ENCODE assay signal across 18 mouse cellular contexts in genomic region chr16:4971626-4972025, GRCm38 (mm10). TPM values are rescaled to one million over a fixed set of nuclear protein-coding genes. Genes with fewer than 3 reads are reported as not detected.
DNase-seq lines count a peak whose midpoint lies in the region; ATAC-seq and TF ChIP-seq lines count a peak whose summit lies in the region.
"Had no signal": no experiment of that assay in that cellular context is flagged by ENCODE, and none has a peak within 500 bp of the region (broad histone marks: within the 10 kb centered on the region; RNA-seq: fewer than 3 reads in every experiment).

No protein-coding gene starts in this region.

- TF ChIP-seq CTCF in heart, postnatal 0 days (IDR thresholded peaks at IDR 0.05; ENCODE audit: low read depth) = no peak

- peak; percentile 78 for TF ChIP-seq EP300 in heart, postnatal 0 days (IDR thresholded peaks at IDR 0.05; ENCODE audit: low read depth)

- H3K4me3 ChIP-seq in limb, embryonic 11.5 days (ENCODE audit: low read depth, low read length) = no peak overlapping the region
- no peak overlapping the region for H3K4me3 ChIP-seq in limb, embryonic 10.5 days
- no peak overlapping the region for H3K4me3 ChIP-seq in heart, postnatal 0 days (ENCODE audit: low read depth, low read length)
- H3K4me3 ChIP-seq in hindbrain, embryonic 12.5 days = no peak overlapping the region
- H3K4me3 ChIP-seq: limb, embryonic 15.5 days; neural tube, embryonic 13.5 days had no signal

- 73% methylated on average over 4 of the region's 4 CpGs for WGBS in limb, embryonic 11.5 days
- 71% methylated on average over 4 of the region's 4 CpGs for WGBS in limb, embryonic 10.5 days
- 41% methylated on average over 4 of the region's 4 CpGs for WGBS in heart, postnatal 0 days
- 84% methylated on average over 4 of the region's 4 CpGs for WGBS in hindbrain, embryonic 12.5 days

- peak; percentile 95 for DNase-seq in heart, adult 11 months
- DNase-seq in heart, postnatal 36 days = no peak
- no peak for DNase-seq in limb, embryonic 11.5 days (ENCODE audit: low spot score)
- DNase-seq in limb, embryonic 10.5 days (ENCODE audit: low spot score) = no peak
- peak; percentile 31 for DNase-seq in heart, postnatal 0 days (ENCODE audit: low spot score)
- peak; percentile 81 for DNase-seq in lung, postnatal 10 days
- DNase-seq in adrenal gland, adult (ENCODE audit: inconsistent age in 2 of 2, low spot score in 1 of 2) = no peak
- DNase-seq: cerebellum, adult 9-11 months had no signal

- no peak overlapping the region for H3K4me2 ChIP-seq in limb, embryonic 11.5 days (ENCODE audit: low read depth, severe bottlenecking)
- no peak overlapping the region for H3K4me2 ChIP-seq in heart, postnatal 0 days (ENCODE audit: low read depth, low read length)
- no peak overlapping the region for H3K4me2 ChIP-seq in hindbrain, embryonic 12.5 days (replicated peaks)
- H3K4me2 ChIP-seq: limb, embryonic 15.5 days; neural tube, embryonic 13.5 days had no signal

- 0 out of 2 replicates have a peak overlapping the region, but pooled peaks have one; percentile 22 for H3K9ac ChIP-seq in limb, embryonic 11.5 days (ENCODE audit: low read length)
- H3K9ac ChIP-seq in heart, postnatal 0 days (replicated peaks; ENCODE audit: low read depth, low read length) = no peak overlapping the region
- no peak overlapping the region for H3K9ac ChIP-seq in hindbrain, embryonic 12.5 days
- H3K9ac ChIP-seq: limb, embryonic 15.5 days; neural tube, embryonic 13.5 days had no signal

- H3K36me3 ChIP-seq in limb, embryonic 11.5 days (ENCODE audit: control insufficient read depth, insufficient read depth, low read length) = no peaks in the 10 kb centered on the region
- no peaks in the 10 kb centered on the region for H3K36me3 ChIP-seq in limb, embryonic 10.5 days
- H3K36me3 ChIP-seq in heart, postnatal 0 days (replicated peaks; ENCODE audit: control insufficient read depth, insufficient read depth, low read length) = no peaks in the 10 kb centered on the region
- H3K36me3 ChIP-seq in hindbrain, embryonic 12.5 days = 0 out of 2 replicates have a peak, but pooled peaks cover 3% of the 10 kb centered on the region
- H3K36me3 ChIP-seq: limb, embryonic 15.5 days had no signal

- no peaks in the 10 kb centered on the region for H3K27me3 ChIP-seq in limb, embryonic 11.5 days (ENCODE audit: control insufficient read depth, insufficient read depth, low read length)
- no peaks in the 10 kb centered on the region for H3K27me3 ChIP-seq in limb, embryonic 10.5 days (ENCODE audit: low read depth, poor library complexity, severe bottlenecking)
- H3K27me3 ChIP-seq in heart, postnatal 0 days (ENCODE audit: control insufficient read depth, insufficient read depth, low read length) = no peaks in the 10 kb centered on the region
- no peaks in the 10 kb centered on the region for H3K27me3 ChIP-seq in hindbrain, embryonic 12.5 days
- H3K27me3 ChIP-seq: limb, embryonic 15.5 days; neural tube, embryonic 13.5 days had no signal

- ATAC-seq in limb, embryonic 11.5 days (ENCODE audit: insufficient number of reproducible peaks, low FRiP score, low TSS enrichment, low read depth) = no peak
- ATAC-seq in heart, postnatal 0 days (ENCODE audit: insufficient read depth, low read depth) = peak; percentile 75
- no peak for ATAC-seq in hindbrain, embryonic 12.5 days (ENCODE audit: low FRiP score)

- H3K9me3 ChIP-seq in limb, embryonic 11.5 days (ENCODE audit: control insufficient read depth, low read length) = no peaks in the 10 kb centered on the region
- H3K9me3 ChIP-seq in limb, embryonic 10.5 days (replicated peaks) = no peaks in the 10 kb centered on the region
- no peaks in the 10 kb centered on the region for H3K9me3 ChIP-seq in heart, postnatal 0 days (replicated peaks; ENCODE audit: control insufficient read depth, low read length)
- H3K9me3 ChIP-seq in hindbrain, embryonic 12.5 days (replicated peaks) = no peaks in the 10 kb centered on the region
- H3K9me3 ChIP-seq: limb, embryonic 15.5 days; neural tube, embryonic 13.5 days had no signal

- no peak overlapping the region for H3K27ac ChIP-seq in limb, embryonic 11.5 days (replicated peaks; ENCODE audit: low read depth, low read length)
- H3K27ac ChIP-seq in limb, embryonic 10.5 days = no peak overlapping the region
- H3K27ac ChIP-seq in heart, postnatal 0 days (ENCODE audit: low read depth) = peak overlapping the region; percentile 65
- H3K27ac ChIP-seq in hindbrain, embryonic 12.5 days = no peak overlapping the region
- H3K27ac ChIP-seq: limb, embryonic 15.5 days; neural tube, embryonic 13.5 days had no signal

- intact Hi-C loops in heart, postnatal 36 days (cut with DNase I) = no loop called here

- H3K4me1 ChIP-seq in limb, embryonic 11.5 days (ENCODE audit: control insufficient read depth, insufficient read depth, low read length) = no peaks in the 10 kb centered on the region
- H3K4me1 ChIP-seq in limb, embryonic 10.5 days = no peaks in the 10 kb centered on the region
- peaks cover 4% of the 10 kb centered on the region; the same call in 1 of the 2 replicates for H3K4me1 ChIP-seq in heart, postnatal 0 days (ENCODE audit: control insufficient read depth, insufficient read depth)
- no peaks in the 10 kb centered on the region for H3K4me1 ChIP-seq in hindbrain, embryonic 12.5 days
- H3K4me1 ChIP-seq: limb, embryonic 15.5 days; neural tube, embryonic 13.5 days had no signal

RNA-seq across cellular contexts. Expression of gene Anks3, which starts 7.6 kb away (rescaled TPM):
- total RNA-seq in heart, postnatal 36 days (2021) = 10 to 100 TPM; 12.4 to 12.9 TPM
- 41.0 and 41.2 TPM in 2 replicates for polyA plus RNA-seq in limb, embryonic 11.5 days (2014; fragmentation: Nextera tagmentation; extraction: Ambion mirVana)
- polyA plus RNA-seq in limb, embryonic 10.5 days (2016; fragmentation: Nextera tagmentation; extraction: Ambion mirVana) = 43.6 and 55.6 TPM in 2 replicates
- 18.0 and 22.7 TPM in 2 replicates for total RNA-seq in heart, postnatal 0 days (2014; rRNA removed; ENCODE audit: low replicate concordance)
- 18.6 and 21.2 TPM in 2 replicates for polyA plus RNA-seq in heart, postnatal 0 days (2015; fragmentation: Nextera tagmentation; extraction: Ambion mirVana)
- 66.7 and 68.0 TPM in 2 replicates for polyA plus RNA-seq in hindbrain, embryonic 12.5 days (2016; fragmentation: Nextera tagmentation; extraction: Ambion mirVana)

RNA-seq across cellular contexts. Expression of gene Sept12, which starts 26.0 kb away (rescaled TPM):
- total RNA-seq in heart, postnatal 36 days (2021) = not detected
- not detected in 2 replicates for polyA plus RNA-seq in limb, embryonic 11.5 days (2014; fragmentation: Nextera tagmentation; extraction: Ambion mirVana)
- polyA plus RNA-seq in limb, embryonic 10.5 days (2016; fragmentation: Nextera tagmentation; extraction: Ambion mirVana) = not detected in 2 replicates
- not detected in 2 replicates for total RNA-seq in heart, postnatal 0 days (2014; rRNA removed; ENCODE audit: low replicate concordance)
- polyA plus RNA-seq in heart, postnatal 0 days (2015; fragmentation: Nextera tagmentation; extraction: Ambion mirVana) = not detected in 2 replicates
- not detected in 2 replicates for polyA plus RNA-seq in hindbrain, embryonic 12.5 days (2016; fragmentation: Nextera tagmentation; extraction: Ambion mirVana)
- total RNA-seq: left cerebral cortex, adult 18-20 months; megakaryocyte, adult 5-6 weeks; MEL; midbrain, postnatal 0 days had no signal
- polyA plus RNA-seq: heart, embryonic 14.5 days; intestine, embryonic 14.5 days; limb, embryonic 15.5 days; midbrain, postnatal 0 days; neural tube, embryonic 13.5 days; spleen, adult 2 months had no signal

RNA-seq across cellular contexts. Expression of gene Nudt16l1, which starts 33.1 kb away (rescaled TPM):
- 10 to 100 TPM; 20.5 to 21.3 TPM for total RNA-seq in heart, postnatal 36 days (2021)
- polyA plus RNA-seq in limb, embryonic 11.5 days (2014; fragmentation: Nextera tagmentation; extraction: Ambion mirVana) = 163 and 172 TPM in 2 replicates
- 156 and 167 TPM in 2 replicates for polyA plus RNA-seq in limb, embryonic 10.5 days (2016; fragmentation: Nextera tagmentation; extraction: Ambion mirVana)
- total RNA-seq in heart, postnatal 0 days (2014; rRNA removed; ENCODE audit: low replicate concordance) = 35.5 and 44.0 TPM in 2 replicates
- 96.0 and 101 TPM in 2 replicates for polyA plus RNA-seq in heart, postnatal 0 days (2015; fragmentation: Nextera tagmentation; extraction: Ambion mirVana)
- 121 and 134 TPM in 2 replicates for polyA plus RNA-seq in hindbrain, embryonic 12.5 days (2016; fragmentation: Nextera tagmentation; extraction: Ambion mirVana)

RNA-seq across cellular contexts. Expression of gene Smim22, which starts 35.5 kb away (rescaled TPM):
- total RNA-seq in heart, postnatal 36 days (2021) = not detected
- 0.76 and 3.4 TPM in 2 replicates for polyA plus RNA-seq in limb, embryonic 11.5 days (2014; fragmentation: Nextera tagmentation; extraction: Ambion mirVana)
- polyA plus RNA-seq in limb, embryonic 10.5 days (2016; fragmentation: Nextera tagmentation; extraction: Ambion mirVana) = 1.6 and 2.2 TPM in 2 replicates
- 7.3 TPM in 1 of 2 replicates, not detected in the other for total RNA-seq in heart, postnatal 0 days (2014; rRNA removed; ENCODE audit: low replicate concordance)
- 2.1 and 2.5 TPM in 2 replicates for polyA plus RNA-seq in heart, postnatal 0 days (2015; fragmentation: Nextera tagmentation; extraction: Ambion mirVana)
- 3.1 and 5.0 TPM in 2 replicates for polyA plus RNA-seq in hindbrain, embryonic 12.5 days (2016; fragmentation: Nextera tagmentation; extraction: Ambion mirVana)
- total RNA-seq: left cerebral cortex, adult 18-20 months; megakaryocyte, adult 5-6 weeks; MEL; midbrain, postnatal 0 days had no signal
- polyA plus RNA-seq: midbrain, postnatal 0 days; neural tube, embryonic 13.5 days had no signal

RNA-seq across cellular contexts. Expression of gene Rogdi, which starts 41.7 kb away (rescaled TPM):
- 10 to 100 TPM; 16.2 to 19.7 TPM for total RNA-seq in heart, postnatal 36 days (2021)
- polyA plus RNA-seq in limb, embryonic 11.5 days (2014; fragmentation: Nextera tagmentation; extraction: Ambion mirVana) = 67.7 and 70.8 TPM in 2 replicates
- 56.9 and 70.7 TPM in 2 replicates for polyA plus RNA-seq in limb, embryonic 10.5 days (2016; fragmentation: Nextera tagmentation; extraction: Ambion mirVana)
- total RNA-seq in heart, postnatal 0 days (2014; rRNA removed; ENCODE audit: low replicate concordance) = 37.3 and 55.7 TPM in 2 replicates
- polyA plus RNA-seq in heart, postnatal 0 days (2015; fragmentation: Nextera tagmentation; extraction: Ambion mirVana) = 34.8 and 39.2 TPM in 2 replicates
- 98.6 and 101 TPM in 2 replicates for polyA plus RNA-seq in hindbrain, embryonic 12.5 days (2016; fragmentation: Nextera tagmentation; extraction: Ambion mirVana)

Comparison
In these comparisons a context has a peak if more than half of its experiments do, and no peak if none do; other contexts are left out.
1. DNase-seq: peak in heart, adult 11 months (single experiment), heart, postnatal 0 days (single experiment) and lung, postnatal 10 days (single experiment); none in heart, postnatal 36 days (0 of 2), limb, embryonic 11.5 days (single experiment), limb, embryonic 10.5 days (single experiment) and adrenal gland, adult (0 of 2).